Mouse (Mus musculus) cerebellum, postnatal 4 days (tissue): ENCODE data around the gene Serpine2.

ENCODE experiments used
- DNase-seq, 2 experiments: peaks; one replicate each; pipeline ENCODE4 v3.0.0; 2022; ENCODE audit warnings: low spot score in 2 of 2, mixed read lengths in 1 of 2

Serpine2 gene

GRCm38 (mm10) chr1:79757597-79757996, 103.4 kb downstream of the Serpine2 start:
- DNase-seq: no peak

- no peak for DNase-seq
These were observed 103.8 kb downstream of the Serpine2 start for GRCm38 (mm10) chr1:79757161-79757560.

GRCm38 (mm10) chr1:79756417-79756816, 104.6 kb downstream of the Serpine2 start:
- DNase-seq: no peak

- no peak for DNase-seq
These were observed 105.6 kb downstream of the Serpine2 start for GRCm38 (mm10) chr1:79755376-79755775.

GRCm38 (mm10) chr1:79754936-79755335, 106.0 kb downstream of the Serpine2 start:
- no peak for DNase-seq

- no peak for DNase-seq
These were observed 107.5 kb downstream of the Serpine2 start for GRCm38 (mm10) chr1:79753456-79753855.

- no peak for DNase-seq
These were observed 108.2 kb downstream of the Serpine2 start for GRCm38 (mm10) chr1:79752714-79753340.

- no peak for DNase-seq
These were observed 108.8 kb downstream of the Serpine2 start for GRCm38 (mm10) chr1:79752015-79752695.

- DNase-seq: no peak
These were observed 109.8 kb downstream of the Serpine2 start for GRCm38 (mm10) chr1:79751186-79751585.

GRCm38 (mm10) chr1:79746056-79746455, 114.9 kb downstream of the Serpine2 start:
- DNase-seq: no peak
